Mouse (Mus musculus): Measurements from ENCODE around the gene Hipk2. TPM values are rescaled to one million over a fixed set of nuclear protein-coding genes. Genes with fewer than 3 reads are reported as not detected.

The Hipk2 gene
- total RNA-seq, 4 experiments from 2014 or later = 64.8 to 69.9 (median 67.6) TPM

DNA sequence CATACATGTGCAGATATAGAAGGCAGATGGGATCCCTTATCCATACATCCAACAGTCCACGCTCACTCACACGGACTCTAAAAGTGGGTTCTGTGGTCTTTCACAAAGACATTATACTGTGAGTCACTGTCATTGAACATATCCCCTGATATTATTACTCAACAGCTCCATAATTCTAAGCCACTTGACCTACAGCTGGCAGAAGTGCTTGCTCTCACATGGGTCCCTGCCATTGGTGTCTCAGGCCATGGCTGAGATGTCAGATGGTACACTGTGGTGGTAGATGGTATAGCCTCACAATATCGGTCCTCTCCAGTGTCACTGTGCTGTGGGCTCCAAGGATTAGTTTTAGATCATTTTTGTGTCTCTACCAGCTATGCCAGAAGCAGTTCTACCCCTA is 42.2 kb downstream of the Hipk2 start:
- DNase-seq (ENCODE audit: low spot score in 2 of 2) = no peak

DNA sequence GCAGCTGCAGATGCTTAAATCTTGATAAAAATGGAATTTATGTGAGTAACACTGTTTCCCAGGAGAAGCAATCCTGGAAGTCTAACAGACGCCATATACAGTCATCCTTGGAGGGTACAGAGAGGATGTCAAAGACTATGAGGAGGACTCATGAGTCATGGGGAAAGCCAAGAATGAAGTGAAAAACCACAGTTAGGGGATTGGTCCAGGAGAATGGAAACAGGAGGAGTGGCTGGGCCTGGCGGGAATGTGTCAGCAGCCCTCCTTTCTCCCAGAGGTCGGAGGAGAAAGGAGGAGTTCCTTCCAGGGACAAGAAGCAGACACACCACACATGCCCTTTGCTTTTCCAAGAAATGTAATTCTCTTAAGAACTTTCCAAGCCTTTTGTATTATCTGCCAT is 46.5 kb downstream of the Hipk2 start:
- no peak for DNase-seq (ENCODE audit: low spot score in 2 of 2)

DNA sequence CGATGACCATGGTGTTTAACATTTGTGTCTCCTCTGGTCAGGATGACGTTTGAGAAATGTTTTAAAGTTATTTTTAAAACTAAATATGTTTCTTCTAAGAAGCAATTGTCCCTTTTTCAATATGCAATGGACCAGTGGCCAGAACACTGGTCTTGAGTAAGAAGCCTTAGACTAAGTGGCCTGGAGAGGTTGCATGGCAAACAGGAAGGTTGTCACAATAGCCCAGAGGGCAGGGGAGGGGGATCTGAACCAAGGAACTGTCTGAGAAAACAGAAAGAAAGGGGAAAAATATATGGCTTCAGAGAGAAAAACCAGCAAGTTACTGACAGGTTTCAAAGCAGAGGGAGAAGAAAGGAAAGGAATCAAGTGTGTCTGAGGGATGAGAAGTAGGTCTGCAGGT is 47.8 kb downstream of the Hipk2 start:
- DNase-seq (ENCODE audit: low spot score in 2 of 2) = no peak

DNA sequence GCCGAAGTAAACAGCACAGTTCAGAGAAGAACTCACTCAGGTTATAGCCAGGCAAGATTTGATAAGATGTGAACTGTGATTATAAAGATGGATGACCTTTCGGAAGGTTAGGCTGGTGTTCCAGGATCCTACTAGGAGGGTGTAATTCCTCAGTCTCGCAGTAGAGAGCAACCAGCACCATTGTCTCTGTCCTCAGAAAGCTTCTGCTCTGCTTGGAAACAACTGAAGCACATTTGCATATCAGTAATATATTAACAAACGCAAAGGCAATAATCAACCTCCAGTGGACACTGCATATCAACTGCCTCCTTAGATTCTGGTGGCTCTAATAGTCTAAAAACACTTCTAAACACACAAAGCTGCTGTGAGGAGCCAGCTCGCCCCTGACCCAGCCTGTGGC is 48.5 kb downstream of the Hipk2 start:
- DNase-seq (ENCODE audit: low spot score in 2 of 2) = no peak

DNA sequence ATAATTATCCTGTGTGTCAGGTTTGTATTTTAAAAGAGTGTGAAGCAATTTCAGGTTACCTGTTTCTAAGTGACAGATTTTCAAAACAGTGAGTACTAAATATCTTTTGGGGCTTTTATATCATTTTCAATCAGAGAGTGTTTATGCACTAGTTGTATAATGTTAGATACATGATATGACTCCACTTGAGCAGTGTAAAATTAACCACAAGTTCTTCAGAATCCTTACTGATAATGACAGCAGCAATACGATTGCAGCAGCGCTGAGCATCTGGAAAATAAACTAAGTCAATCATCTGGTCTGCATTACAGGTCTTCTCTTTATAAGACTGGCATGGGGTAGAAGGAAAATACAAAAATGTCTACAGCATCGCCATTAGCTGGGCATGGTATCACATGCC is 49.1 kb downstream of the Hipk2 start:
- DNase-seq (ENCODE audit: low spot score in 2 of 2) = no peak

DNA sequence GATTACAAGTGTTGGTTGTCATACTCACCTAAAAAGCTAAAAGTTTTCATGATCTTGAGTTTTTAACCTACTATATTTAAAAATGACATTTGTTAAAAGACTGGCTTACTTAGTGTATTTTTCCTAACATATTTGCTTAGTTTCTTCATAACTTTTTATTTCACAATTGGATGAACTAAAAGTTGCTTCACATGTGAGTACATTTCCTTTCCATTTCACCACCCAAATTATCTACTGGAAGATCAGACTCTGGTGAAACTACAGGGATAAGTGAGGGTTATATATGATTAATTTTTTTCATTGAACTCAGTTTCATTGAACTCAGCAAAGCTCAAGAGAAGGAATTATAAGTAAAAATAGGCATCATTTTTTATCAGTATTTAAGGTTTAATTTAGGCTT is 50.1 kb downstream of the Hipk2 start:
- DNase-seq (ENCODE audit: low spot score in 2 of 2) = no peak

DNA sequence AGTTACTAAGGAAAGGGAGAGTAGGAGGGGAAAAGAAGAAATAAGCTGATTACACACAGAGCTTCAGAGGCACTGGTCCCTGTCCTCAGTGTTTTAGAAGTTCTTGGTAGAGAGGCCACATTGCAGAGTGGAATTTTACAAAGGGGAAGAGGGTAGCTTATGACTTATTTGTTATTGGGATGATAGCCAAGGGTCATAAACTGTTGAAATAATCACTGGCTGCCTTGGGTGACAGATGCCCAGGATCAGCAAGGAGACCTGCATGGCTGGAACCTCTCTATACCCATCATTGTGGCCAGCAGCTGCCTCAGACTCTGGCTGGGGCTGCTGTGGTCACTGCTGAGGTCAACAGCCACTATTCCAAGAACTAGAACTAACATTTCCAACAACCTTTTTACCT is 52.1 kb downstream of the Hipk2 start:
- no peak for DNase-seq (ENCODE audit: low spot score in 2 of 2)

DNA sequence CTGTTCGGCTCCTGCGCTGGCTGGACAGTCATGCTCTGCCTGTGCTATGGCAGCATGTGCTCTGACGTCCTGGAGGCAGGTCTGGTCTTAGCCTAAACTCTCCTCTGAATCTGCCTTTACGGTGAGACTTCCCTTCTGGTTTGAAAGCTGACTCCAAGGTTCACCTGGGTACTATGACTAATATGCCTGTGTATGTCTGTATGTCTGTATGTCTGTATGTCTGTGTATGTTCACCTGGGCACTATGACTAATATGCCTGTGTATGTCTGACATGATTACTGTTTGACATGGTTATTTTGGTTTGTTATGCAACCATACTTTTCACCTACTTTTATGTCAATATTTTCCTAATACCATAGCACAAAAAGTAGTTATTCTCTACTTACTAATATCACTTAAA is 52.8 kb downstream of the Hipk2 start:
- DNase-seq (ENCODE audit: low spot score in 2 of 2) = no peak

DNA sequence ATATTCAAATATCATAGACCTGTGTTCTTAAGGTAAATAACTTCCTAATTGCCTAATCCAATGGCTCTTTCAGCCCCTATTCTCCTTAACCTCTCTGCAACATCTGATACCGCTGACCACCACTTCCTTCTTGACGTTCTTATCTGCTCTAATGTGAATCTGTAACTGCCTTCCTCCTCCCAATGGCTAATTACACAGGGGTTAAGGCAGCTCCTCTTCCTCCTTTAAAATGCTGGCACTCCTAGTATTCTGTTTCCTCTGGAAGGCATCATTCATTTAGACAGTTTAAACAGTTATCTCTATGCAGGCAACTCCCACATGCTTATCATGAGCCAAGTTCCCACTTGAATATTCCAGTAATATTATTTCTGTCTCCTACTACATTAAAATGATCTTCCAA is 54.3 kb downstream of the Hipk2 start:
- no peak for DNase-seq (ENCODE audit: low spot score in 2 of 2)

DNA sequence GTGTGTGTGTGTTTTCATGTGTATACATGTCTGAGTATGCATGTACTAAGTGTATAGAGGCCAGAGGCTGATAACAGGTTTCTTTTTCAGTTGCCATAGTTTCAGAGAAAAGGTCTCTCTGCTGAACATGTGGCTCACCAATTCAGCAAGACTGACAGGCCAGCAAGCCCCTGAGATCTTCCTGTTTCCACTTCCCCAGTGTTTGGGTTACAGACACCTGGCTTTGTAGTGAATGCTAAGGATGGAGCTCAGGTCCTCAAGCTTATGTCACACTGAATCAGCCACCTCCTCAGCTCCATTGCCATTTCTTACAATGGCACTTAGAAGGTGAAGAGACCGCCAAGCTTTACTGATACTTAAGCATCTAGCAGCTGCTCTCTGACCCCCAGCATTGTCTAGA is 55.1 kb downstream of the Hipk2 start:
- no peak for DNase-seq (ENCODE audit: low spot score in 2 of 2)

DNA sequence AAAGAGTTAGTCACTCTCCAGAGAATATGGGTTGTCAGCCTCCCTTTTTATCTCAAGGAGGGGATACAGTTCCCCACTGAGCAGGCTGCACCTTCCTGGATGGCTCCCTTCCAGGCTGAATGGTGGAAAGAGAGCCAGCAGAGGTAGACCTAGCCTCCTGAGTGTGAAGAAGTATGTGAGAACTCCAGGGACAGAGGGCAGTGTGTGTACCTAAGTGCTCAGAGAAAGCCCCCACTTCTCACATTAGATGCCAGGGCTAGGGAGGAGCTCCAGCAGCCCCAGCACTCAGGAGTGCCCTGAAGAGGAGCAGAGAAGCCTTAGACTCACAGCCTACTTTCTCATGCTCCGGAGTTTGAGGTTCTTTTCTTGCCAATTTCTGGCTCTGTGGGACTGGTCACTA is 59.7 kb downstream of the Hipk2 start:
- DNase-seq (ENCODE audit: low spot score in 2 of 2) = no peak

DNA sequence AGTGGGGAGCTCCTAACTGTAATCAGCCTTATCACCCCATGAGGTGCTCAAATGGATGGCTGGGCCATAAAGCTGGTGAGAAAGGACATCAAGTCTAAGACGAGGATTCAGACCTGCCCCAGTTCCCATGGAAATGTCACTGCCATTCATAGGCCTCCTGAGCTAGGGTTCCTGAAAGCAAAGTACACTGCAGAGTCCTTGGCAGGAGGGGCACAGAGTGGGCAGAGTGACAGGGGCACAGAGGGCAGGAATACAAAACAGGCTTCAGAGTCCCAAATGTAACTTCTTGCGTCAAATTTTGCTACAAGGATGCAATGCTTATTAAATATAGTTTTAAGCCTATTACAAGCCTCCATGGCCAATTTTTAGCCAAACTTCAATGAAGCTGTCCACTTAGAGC is 60.4 kb downstream of the Hipk2 start:
- DNase-seq (ENCODE audit: low spot score in 2 of 2) = peak; percentile 29 to 36

DNA sequence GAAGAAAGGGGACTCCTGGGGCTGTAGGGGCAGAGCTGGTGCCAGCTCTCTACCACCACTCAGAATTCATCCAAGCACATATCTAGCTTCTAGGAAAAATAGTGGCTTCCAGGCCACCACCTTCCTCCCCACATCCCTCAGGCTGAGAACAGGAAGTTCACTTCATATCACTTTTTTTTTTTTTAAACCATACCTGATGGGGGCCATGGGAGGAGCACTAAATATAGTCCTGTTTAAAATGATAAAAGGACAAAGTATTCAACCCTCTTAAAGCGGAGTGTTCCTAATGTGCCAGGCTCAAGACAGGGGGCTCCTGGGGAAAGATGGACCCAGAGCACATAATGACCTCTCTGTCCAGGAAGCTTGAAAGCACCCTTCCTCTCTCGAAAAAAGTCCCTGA is 61.3 kb downstream of the Hipk2 start:
- no peak for DNase-seq (ENCODE audit: low spot score in 2 of 2)

DNA sequence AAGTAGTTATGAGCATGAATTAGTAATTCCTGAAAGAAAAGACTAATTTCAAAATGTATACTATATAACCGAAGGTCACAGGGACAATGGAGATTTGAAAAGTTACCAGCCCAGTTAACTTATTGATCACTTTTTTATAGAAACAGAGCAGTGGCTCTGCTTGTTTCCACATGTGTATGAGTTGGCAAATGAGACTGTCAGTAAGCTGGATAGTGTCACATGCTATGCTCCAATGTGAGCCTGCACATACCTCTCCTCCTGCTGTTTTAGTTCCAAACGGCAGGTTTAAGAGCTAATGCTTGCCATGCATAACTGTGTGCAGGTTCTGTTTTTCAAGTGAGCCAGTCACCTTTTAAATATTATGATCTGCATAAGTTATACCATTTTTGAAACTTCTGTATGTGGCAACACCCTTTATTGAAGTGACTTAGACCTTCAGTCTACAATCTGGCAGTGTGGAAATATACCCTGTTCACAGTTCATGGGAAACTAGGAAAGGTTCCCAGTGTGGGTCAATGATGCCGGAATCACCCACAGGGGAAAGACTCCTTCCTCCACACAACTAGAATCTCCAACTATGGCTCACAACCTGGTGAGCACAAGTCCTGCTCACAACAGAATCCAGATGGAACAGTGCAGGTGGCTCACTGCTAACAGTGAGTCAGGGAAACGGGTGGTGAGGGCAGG is 64.4 kb downstream of the Hipk2 start:
- DNase-seq (ENCODE audit: low spot score in 2 of 2) = no peak

DNA sequence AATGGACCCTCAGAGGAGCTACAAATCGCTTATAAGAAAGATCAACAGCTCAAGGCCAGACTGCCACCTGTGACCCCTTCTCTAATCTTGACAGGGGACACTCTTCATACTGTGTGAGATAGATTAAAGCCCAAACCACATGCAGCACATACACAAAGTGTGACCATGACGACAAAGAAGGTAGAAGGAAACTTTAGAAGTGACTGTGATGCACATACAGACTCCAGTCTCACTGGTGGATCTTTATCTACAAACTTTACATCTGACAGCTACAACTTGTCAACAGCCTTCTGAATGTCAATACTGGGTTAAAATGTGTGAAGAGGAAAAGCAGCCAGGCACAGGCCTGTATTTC is 65.9 kb downstream of the Hipk2 start:
- DNase-seq (ENCODE audit: low spot score in 2 of 2) = no peak

DNA sequence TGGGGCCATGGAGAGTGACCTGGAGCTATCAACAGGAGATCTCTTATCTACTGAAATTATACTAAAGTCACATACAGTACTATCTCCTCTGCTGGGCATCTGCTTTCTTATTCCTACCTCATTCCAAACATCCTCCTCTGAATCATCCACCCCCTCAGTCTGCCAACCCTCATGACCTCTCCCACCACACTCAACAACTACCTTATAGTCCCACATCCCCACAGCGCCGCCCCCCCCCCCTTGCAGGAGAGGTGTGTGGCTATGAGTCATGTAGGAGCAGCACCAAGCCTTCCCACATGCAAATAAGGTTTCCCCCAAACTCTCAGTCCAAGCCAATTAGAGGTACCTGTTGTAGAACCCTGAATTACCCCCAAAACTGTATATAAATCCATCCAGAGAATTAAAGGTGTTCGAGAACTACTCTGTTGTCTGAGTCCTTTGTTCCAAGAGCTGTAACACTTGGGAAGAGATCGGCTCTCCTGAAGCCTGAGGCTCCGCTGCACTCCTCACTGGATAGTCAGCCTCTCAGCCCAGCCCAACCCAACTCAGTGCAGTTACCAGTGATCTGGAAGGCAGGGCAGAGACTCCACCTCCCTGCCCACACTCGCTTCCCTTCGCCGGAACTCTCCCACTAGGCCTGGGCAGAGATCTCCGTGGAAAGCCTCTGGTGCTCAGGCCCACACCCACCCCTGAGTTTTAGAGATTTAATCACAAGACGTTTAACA is 66.4 kb downstream of the Hipk2 start:
- DNase-seq (ENCODE audit: low spot score in 2 of 2) = no peak

DNA sequence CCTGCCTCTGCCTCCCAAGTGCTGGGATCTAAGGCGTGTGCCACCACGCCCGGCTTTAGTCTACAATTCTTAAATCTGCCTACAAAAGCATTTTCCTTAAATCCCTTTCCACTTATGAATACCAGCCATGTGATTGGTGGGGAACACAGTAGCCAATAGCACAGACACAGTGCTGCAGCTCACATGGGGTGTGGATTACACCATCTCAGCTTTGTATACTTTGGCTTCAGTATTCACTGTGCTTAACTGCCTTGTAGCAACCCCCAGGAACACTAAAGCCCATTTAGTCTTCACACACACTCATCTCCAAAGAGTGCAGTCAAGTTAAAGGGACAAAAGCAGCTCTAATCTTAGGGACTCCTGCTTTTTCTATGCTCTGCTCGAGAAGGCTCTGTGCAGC is 67.6 kb downstream of the Hipk2 start:
- no peak for DNase-seq (ENCODE audit: low spot score in 2 of 2)

DNA sequence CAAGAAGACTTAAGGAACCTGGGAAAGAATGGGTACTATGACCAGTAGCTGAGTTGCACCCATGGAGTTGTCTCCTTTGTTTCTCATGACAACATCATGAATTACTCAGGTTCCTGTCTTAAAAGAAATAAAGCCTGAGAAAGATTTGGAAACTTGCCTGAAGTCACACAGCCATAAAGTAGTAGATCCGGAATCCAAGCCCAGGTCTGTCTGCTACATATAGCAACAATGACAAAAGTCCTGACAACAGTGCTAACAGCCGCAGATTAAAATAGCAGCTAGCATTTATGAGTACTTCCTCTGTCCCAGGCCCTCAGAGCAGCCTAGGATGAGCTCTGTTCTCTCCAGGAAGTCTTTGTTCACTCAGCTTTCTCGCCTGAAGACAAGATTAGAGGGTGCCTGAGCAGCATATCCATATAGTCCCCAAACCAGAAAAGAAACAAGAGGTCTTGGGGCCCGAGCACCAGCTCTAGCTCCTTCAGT is 69.0 kb downstream of the Hipk2 start:
- no peak for DNase-seq (ENCODE audit: low spot score in 2 of 2)

DNA sequence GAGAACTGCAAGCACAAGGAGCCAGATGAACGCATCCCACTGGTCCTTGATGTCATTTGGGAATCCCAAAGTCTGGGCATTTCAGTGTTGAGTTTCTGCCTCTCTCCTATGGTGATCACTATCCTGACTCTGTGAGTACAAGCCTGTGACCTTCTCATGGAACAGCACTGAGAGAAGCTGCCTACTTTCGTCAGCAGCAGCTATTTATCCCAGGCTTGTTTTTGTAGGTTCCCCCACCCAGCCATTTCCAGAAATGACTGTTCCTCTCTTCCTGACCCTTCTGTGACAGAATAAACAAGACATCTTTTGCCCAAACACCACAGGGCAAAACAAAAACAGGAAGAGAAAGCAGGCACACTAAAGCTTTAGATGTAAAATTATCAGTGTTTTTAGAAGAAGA is 70.4 kb downstream of the Hipk2 start:
- no peak for DNase-seq (ENCODE audit: low spot score in 2 of 2)

DNA sequence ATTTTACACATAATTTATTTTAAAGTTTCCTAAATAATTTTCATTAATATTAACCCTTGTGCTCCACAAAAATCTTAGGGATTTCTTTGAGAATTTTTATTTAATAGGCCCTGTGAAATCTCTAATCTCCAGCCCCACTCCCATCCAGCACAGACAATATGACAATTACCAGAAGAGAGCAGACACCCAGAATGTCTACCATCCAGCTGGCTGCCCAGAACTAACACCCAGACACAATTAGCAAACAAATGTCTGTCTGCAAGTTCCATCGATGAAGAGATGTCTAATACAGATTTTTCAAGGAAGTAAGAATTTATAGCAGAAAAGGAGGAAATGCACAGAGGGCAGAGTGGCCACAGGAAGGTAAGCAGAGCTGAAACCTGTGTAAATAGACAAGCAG is 74.7 kb downstream of the Hipk2 start:
- no peak for DNase-seq (ENCODE audit: low spot score in 2 of 2)

DNA sequence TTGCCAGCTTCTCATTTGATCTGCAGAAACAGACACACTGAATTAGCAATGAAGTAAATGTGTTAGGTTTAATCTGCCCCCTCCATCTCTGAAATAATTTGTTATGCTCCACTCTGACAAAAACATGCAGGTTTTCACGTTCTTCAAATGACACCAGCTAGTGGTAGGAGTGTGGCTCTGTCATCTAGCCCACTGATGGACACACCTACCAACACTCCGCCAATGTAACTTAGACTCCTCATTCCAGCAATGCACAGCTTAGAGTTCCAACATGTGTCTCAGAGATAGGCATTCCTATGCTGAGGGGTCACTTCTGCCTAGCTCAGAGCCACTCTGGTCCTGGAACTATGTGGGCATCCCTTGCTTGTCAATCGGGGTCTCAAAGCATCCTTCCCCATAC is 78.4 kb downstream of the Hipk2 start:
- no peak for DNase-seq (ENCODE audit: low spot score in 2 of 2)

DNA sequence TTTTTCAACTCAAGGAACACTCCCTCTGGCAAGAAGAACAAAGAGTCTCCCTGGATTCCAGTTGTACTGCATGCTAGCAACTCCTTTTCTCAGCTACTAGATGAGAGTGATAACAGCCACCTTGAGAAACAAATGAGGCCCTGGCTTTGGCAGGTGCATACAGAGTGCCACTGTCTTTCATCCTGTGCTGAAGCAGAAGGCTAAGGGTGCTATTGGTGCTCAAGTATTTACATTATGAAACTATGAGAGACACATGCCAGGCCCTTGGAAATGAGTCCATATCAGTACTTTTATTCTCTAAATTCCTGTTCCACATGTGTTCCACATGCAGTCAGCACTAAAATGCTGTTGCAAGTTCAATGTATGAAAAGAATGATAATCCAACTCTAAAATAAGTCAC is 79.0 kb downstream of the Hipk2 start:
- DNase-seq (ENCODE audit: low spot score in 2 of 2) = no peak

DNA sequence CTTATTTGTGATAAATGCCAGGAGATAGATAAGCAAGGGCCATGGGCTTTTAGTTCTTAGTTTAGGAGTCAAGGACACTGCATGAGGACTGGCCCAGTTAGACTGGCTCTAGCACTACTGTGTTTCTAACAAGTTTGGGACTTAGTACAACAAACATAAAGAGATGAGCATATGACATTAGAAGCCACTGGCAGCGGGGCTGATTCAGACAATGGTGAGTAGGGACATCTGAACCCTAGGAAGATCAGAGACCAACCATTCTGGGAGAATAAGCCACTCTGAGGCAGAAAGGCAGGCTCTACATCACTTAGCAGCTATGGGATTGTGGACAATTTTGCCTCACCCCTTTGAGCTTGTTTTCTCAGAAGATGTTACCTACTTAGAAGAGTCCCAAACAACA is 79.6 kb downstream of the Hipk2 start:
- DNase-seq (ENCODE audit: low spot score in 2 of 2) = no peak

Measured in layer of hippocampus, adult 8-10 months (tissue).